Comparison of ENCODE assay signal across 8 mouse cellular contexts in the genomic region with DNA sequence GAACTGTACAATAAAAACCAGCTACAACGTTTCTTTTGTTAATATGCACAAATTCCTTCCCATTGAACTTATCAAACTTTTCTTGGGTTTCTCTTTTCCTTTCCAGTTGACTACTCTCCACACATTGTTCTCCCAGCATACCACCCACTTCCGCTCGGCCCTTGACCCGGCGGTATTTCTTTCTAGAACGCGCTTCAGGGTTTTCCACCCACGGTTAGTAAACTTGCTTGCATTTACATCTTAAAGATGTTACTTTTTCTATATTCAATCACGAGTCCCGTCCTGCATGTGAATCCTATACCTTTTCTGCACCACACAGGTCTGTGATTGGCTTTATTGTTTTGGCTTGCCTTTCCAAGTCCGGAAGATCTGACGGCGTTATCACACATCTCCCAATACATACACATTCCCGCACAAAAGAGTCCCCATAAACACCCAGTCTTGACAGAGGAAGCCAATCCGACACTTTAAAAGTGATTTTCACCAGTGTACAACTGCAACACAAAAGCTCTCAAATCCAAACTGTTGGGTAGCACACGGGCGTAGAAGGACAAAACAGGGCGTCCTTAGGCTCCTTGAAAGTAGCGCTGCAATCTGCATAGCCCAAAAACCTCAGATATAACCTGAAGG. TPM values are rescaled to one million over a fixed set of nuclear protein-coding genes. Genes with fewer than 3 reads are reported as not detected.
DNase-seq lines count a peak whose midpoint lies in the region; ATAC-seq and TF ChIP-seq lines count a peak whose summit lies in the region.

No protein-coding gene starts in this region.

- H3K27ac ChIP-seq in heart, embryonic 13.5 days (replicated peaks), result peak overlapping the region; percentile 93
- peak overlapping the region; percentile 95 for H3K27ac ChIP-seq in kidney, postnatal 0 days
- H3K27ac ChIP-seq in liver, embryonic 15.5 days (replicated peaks), result peak overlapping the region; percentile 93
- peak overlapping the region; percentile 90 for H3K27ac ChIP-seq in neural tube, embryonic 11.5 days (ENCODE audit: low read depth, low read length)
- H3K27ac ChIP-seq in stomach, postnatal 0 days (replicated peaks), result peak overlapping the region; percentile 89

- H3K4me3 ChIP-seq in erythroblast, embryonic 14.5 days (replicated peaks), result peak overlapping the region; percentile 95
- H3K4me3 ChIP-seq in heart, embryonic 13.5 days, result peak overlapping the region; percentile 80
- H3K4me3 ChIP-seq in kidney, postnatal 0 days (replicated peaks; ENCODE audit: low read depth, low read length), result peak overlapping the region; percentile 97
- peak overlapping the region; percentile 90 for H3K4me3 ChIP-seq in liver, embryonic 15.5 days (replicated peaks)
- H3K4me3 ChIP-seq in neural tube, embryonic 11.5 days (ENCODE audit: low read depth, low read length), result peak overlapping the region; percentile 94
- peak overlapping the region; percentile 94 for H3K4me3 ChIP-seq in stomach, postnatal 0 days (ENCODE audit: low read depth, low read length)

- H3K4me1 ChIP-seq in erythroblast, embryonic 14.5 days (ENCODE audit: control insufficient read depth), result peaks cover 31% of the 10 kb centered on the region
- H3K4me1 ChIP-seq in heart, embryonic 13.5 days, result peaks cover 25% of the 10 kb centered on the region
- H3K4me1 ChIP-seq in kidney, postnatal 0 days (replicated peaks; ENCODE audit: insufficient read depth, low read length), result peaks cover 7% of the 10 kb centered on the region
- peaks cover 36% of the 10 kb centered on the region for H3K4me1 ChIP-seq in liver, embryonic 15.5 days (replicated peaks)
- H3K4me1 ChIP-seq in neural tube, embryonic 11.5 days (ENCODE audit: control insufficient read depth, insufficient read depth, low read length), result peaks cover 6% of the 10 kb centered on the region; the same call in 1 of the 2 replicates
- no peaks in the 10 kb centered on the region for H3K4me1 ChIP-seq in stomach, postnatal 0 days (replicated peaks; ENCODE audit: control insufficient read depth, insufficient read depth)

- H3K36me3 ChIP-seq in erythroblast, embryonic 14.5 days (ENCODE audit: control insufficient read depth), result peaks cover 11% of the 10 kb centered on the region
- H3K36me3 ChIP-seq in heart, embryonic 13.5 days, result peaks cover 5% of the 10 kb centered on the region
- H3K36me3 ChIP-seq in kidney, postnatal 0 days (ENCODE audit: insufficient read depth, low read length), result no peaks in the 10 kb centered on the region
- H3K36me3 ChIP-seq in liver, embryonic 15.5 days (replicated peaks), result peaks cover 3% of the 10 kb centered on the region; the same call in 1 of the 2 replicates
- H3K36me3 ChIP-seq in neural tube, embryonic 11.5 days (ENCODE audit: control insufficient read depth, insufficient read depth, low read length), result no peaks in the 10 kb centered on the region
- no peaks in the 10 kb centered on the region for H3K36me3 ChIP-seq in stomach, postnatal 0 days (ENCODE audit: control insufficient read depth, insufficient read depth, low read length)

- TF ChIP-seq CTCF in kidney, postnatal 0 days (IDR thresholded peaks at IDR 0.05; ENCODE audit: low read depth), result no peak
- TF ChIP-seq CTCF in stomach, postnatal 0 days (IDR thresholded peaks at IDR 0.05; ENCODE audit: low read depth), result no peak

- ATAC-seq in CD4-positive, CD25-positive, alpha-beta regulatory T cell, adult 4 months, result peak; percentile 68
- no peak; the same call in 1 of the 2 replicates for ATAC-seq in heart, embryonic 13.5 days (ENCODE audit: extremely low read depth, insufficient number of reproducible peaks, low FRiP score, low TSS enrichment)
- no peak for ATAC-seq in kidney, postnatal 0 days (replicated peaks; ENCODE audit: low FRiP score, low read depth)
- ATAC-seq in liver, embryonic 15.5 days (ENCODE audit: insufficient read depth), result peak; percentile 0; the same call in 1 of the 2 replicates
- ATAC-seq in neural tube, embryonic 11.5 days (ENCODE audit: insufficient read depth, low FRiP score, low TSS enrichment), result 0 out of 2 replicates have a peak, but pooled peaks have one; percentile 33
- peak; percentile 44 for ATAC-seq in stomach, postnatal 0 days (ENCODE audit: low FRiP score, low TSS enrichment)

- peak overlapping the region; percentile 76 for H3K4me2 ChIP-seq in heart, embryonic 13.5 days
- H3K4me2 ChIP-seq in kidney, postnatal 0 days (ENCODE audit: low read length), result peak overlapping the region; percentile 68
- H3K4me2 ChIP-seq in liver, embryonic 15.5 days, result peak overlapping the region; percentile 86
- peak overlapping the region; percentile 64 for H3K4me2 ChIP-seq in neural tube, embryonic 11.5 days (ENCODE audit: low read depth)
- peak overlapping the region; percentile 77 for H3K4me2 ChIP-seq in stomach, postnatal 0 days (replicated peaks; ENCODE audit: low read depth)

- peak overlapping the region; percentile 95 for H3K9ac ChIP-seq in heart, embryonic 13.5 days
- peak overlapping the region; percentile 58 for H3K9ac ChIP-seq in kidney, postnatal 0 days (ENCODE audit: low read depth, low read length)
- H3K9ac ChIP-seq in liver, embryonic 15.5 days, result peak overlapping the region; percentile 97
- peak overlapping the region; percentile 76 for H3K9ac ChIP-seq in neural tube, embryonic 11.5 days (ENCODE audit: low read length)
- peak overlapping the region; percentile 65 for H3K9ac ChIP-seq in stomach, postnatal 0 days (ENCODE audit: low read length)

- no peaks in the 10 kb centered on the region for H3K27me3 ChIP-seq in erythroblast, embryonic 14.5 days (ENCODE audit: control insufficient read depth)
- no peaks in the 10 kb centered on the region for H3K27me3 ChIP-seq in heart, embryonic 13.5 days (replicated peaks)
- no peaks in the 10 kb centered on the region for H3K27me3 ChIP-seq in kidney, postnatal 0 days (ENCODE audit: insufficient read depth, low read length)
- H3K27me3 ChIP-seq in liver, embryonic 15.5 days, result no peaks in the 10 kb centered on the region
- no peaks in the 10 kb centered on the region for H3K27me3 ChIP-seq in neural tube, embryonic 11.5 days (ENCODE audit: control insufficient read depth, insufficient read depth, low read length)
- no peaks in the 10 kb centered on the region for H3K27me3 ChIP-seq in stomach, postnatal 0 days (ENCODE audit: control insufficient read depth, insufficient read depth, low read length)

- peak; percentile 37 for DNase-seq in brain, embryonic 18.5 days (ENCODE audit: low read depth, low spot score)
- DNase-seq in kidney, postnatal 0 days (ENCODE audit: low spot score), result peak; percentile 87
- DNase-seq in neural tube, embryonic 11.5 days (ENCODE audit: low spot score), result peak; percentile 72
- peak; percentile 75 for DNase-seq in stomach, postnatal 0 days (ENCODE audit: low spot score)

- WGBS in heart, embryonic 13.5 days, result under 1% methylated on average over 19 of the region's 19 CpGs
- WGBS in kidney, postnatal 0 days, result under 1% methylated on average over 19 of the region's 19 CpGs
- WGBS in liver, embryonic 15.5 days (ENCODE audit: insufficient replicate concordance), result under 1% methylated on average over 19 of the region's 19 CpGs
- WGBS in neural tube, embryonic 11.5 days, result under 1% methylated on average over 19 of the region's 19 CpGs
- WGBS in stomach, postnatal 0 days, result under 1% methylated on average over 19 of the region's 19 CpGs

- peak; percentile 1 for TF ChIP-seq EP300 in stomach, postnatal 0 days (optimal IDR thresholded peaks at IDR 0.05)

- H3K9me3 ChIP-seq in erythroblast, embryonic 14.5 days (ENCODE audit: control insufficient read depth, low read length), result no peaks in the 10 kb centered on the region
- no peaks in the 10 kb centered on the region for H3K9me3 ChIP-seq in heart, embryonic 13.5 days
- H3K9me3 ChIP-seq in kidney, postnatal 0 days (replicated peaks; ENCODE audit: low read length), result no peaks in the 10 kb centered on the region
- H3K9me3 ChIP-seq in liver, embryonic 15.5 days (replicated peaks), result no peaks in the 10 kb centered on the region
- no peaks in the 10 kb centered on the region for H3K9me3 ChIP-seq in neural tube, embryonic 11.5 days (ENCODE audit: control insufficient read depth, low read length)
- H3K9me3 ChIP-seq in stomach, postnatal 0 days (ENCODE audit: control insufficient read depth, low read length), result no peaks in the 10 kb centered on the region

RNA-seq across cellular contexts. Expression of gene Clasp1, which starts 0.6 kb away (rescaled TPM):
- 10 to 100 TPM; 43.6 to 64.9 TPM for polyA plus RNA-seq in CD4-positive, CD25-positive, alpha-beta regulatory T cell, adult 4 months (2017; shearing (Covaris generic))
- 0.44 and 1.0 TPM in 2 replicates for polyA plus RNA-seq in erythroblast, embryonic 14.5 days (2012)
- polyA plus RNA-seq in heart, embryonic 13.5 days (2015; fragmentation: Nextera tagmentation; extraction: Ambion mirVana), result 73.2 and 78.7 TPM in 2 replicates
- 15.7 and 16.5 TPM in 2 replicates for polyA plus RNA-seq in kidney, postnatal 0 days (2015; fragmentation: Nextera tagmentation; extraction: Ambion mirVana)
- 11.8 and 12.8 TPM in 2 replicates for polyA plus RNA-seq in liver, embryonic 15.5 days (2015; fragmentation: Nextera tagmentation; extraction: Ambion mirVana)
- polyA plus RNA-seq in neural tube, embryonic 11.5 days (2014; fragmentation: Nextera tagmentation; extraction: Ambion mirVana), result 98.6 and 104 TPM in 2 replicates
- 11.6 and 12.0 TPM in 2 replicates for polyA plus RNA-seq in stomach, postnatal 0 days (2015; fragmentation: Nextera tagmentation; extraction: Ambion mirVana)

Comparison
In these comparisons a context has a peak if more than half of its experiments do, and no peak if none do; other contexts are left out.
1. ATAC-seq: peak in CD4-positive, CD25-positive, alpha-beta regulatory T cell, adult 4 months (single experiment), liver, embryonic 15.5 days (single experiment), neural tube, embryonic 11.5 days (single experiment) and stomach, postnatal 0 days (single experiment); none in heart, embryonic 13.5 days (single experiment) and kidney, postnatal 0 days (single experiment).
2. DNase-seq: peak in every context shown above with its lines; median percentile 87 in kidney, postnatal 0 days; 75 in stomach, postnatal 0 days; 72 in neural tube, embryonic 11.5 days; 37 in brain, embryonic 18.5 days.
3. Peak in every context shown above with its lines, with median percentiles within 50 percentile points of each other: H3K4me3 ChIP-seq, H3K27ac ChIP-seq, H3K4me2 ChIP-seq and H3K9ac ChIP-seq.